Mouse (Mus musculus): Measurements from ENCODE around the gene Fan1.
A peak's percentile ranks its signal among the peaks of the same experiment; 100 is the strongest.

The Fan1 gene

GRCm38 (mm10) chr7:64332686-64333085 is 41.2 kb downstream of the Fan1 start:
- no peak for DNase-seq (ENCODE audit: low read depth, low spot score)

GRCm38 (mm10) chr7:64331309-64331708 is 42.6 kb downstream of the Fan1 start:
- DNase-seq (ENCODE audit: low read depth, low spot score), result no peak

- no peak for DNase-seq (ENCODE audit: low read depth, low spot score)
Observed at GRCm38 (mm10) chr7:64327486-64327885, 46.4 kb downstream of the Fan1 start.

GRCm38 (mm10) chr7:64326892-64327291 is 47.0 kb downstream of the Fan1 start:
- peak; percentile 84 for DNase-seq (ENCODE audit: low read depth, low spot score)

GRCm38 (mm10) chr7:64321658-64322057 is 52.2 kb downstream of the Fan1 start:
- DNase-seq (ENCODE audit: low read depth, low spot score), result no peak

GRCm38 (mm10) chr7:64321125-64321524 is 52.8 kb downstream of the Fan1 start:
- DNase-seq (ENCODE audit: low read depth, low spot score), result no peak

GRCm38 (mm10) chr7:64312811-64313210 is 61.1 kb downstream of the Fan1 start:
- no peak for DNase-seq (ENCODE audit: low read depth, low spot score)

GRCm38 (mm10) chr7:64310756-64311155 is 63.1 kb downstream of the Fan1 start:
- no peak for DNase-seq (ENCODE audit: low read depth, low spot score)

- DNase-seq (ENCODE audit: low read depth, low spot score), result no peak
Observed at GRCm38 (mm10) chr7:64310241-64310640, 63.7 kb downstream of the Fan1 start.
